Mouse (Mus musculus) heart, embryonic 12.5 days (tissue): ENCODE measurements around the gene Nle1. TPM values are rescaled to one million over a fixed set of nuclear protein-coding genes. Genes with fewer than 3 reads are reported as not detected.

Experiments used
- ATAC-seq: fragments of 200-750 bp; cut with Nextera tagmentation; 2 replicates; pipeline ENCODE4 v1.8.0; 2017; ENCODE audit warnings: moderate TSS enrichment, moderate library complexity; ENCODE audit not compliant: insufficient number of reproducible peaks, low FRiP score
- H3K27ac ChIP-seq: fragments of 300-500 bp; sonication (generic); 2 replicates; pipeline ENCODE4 v1.5.1; 2016; ENCODE audit warnings: mild to moderate bottlenecking, moderate library complexity; ENCODE audit not compliant: poor library complexity, severe bottlenecking
- H3K27me3 ChIP-seq: fragments of 300-500 bp; sonication (generic); replicated peaks from 2 replicates; pipeline ENCODE4 v1.6.1; 2016; ENCODE audit warnings: mild to moderate bottlenecking, moderate library complexity
- H3K36me3 ChIP-seq: fragments of 300-500 bp; sonication (generic); 2 replicates; pipeline ENCODE4 v1.6.1; 2016; ENCODE audit warnings: mild to moderate bottlenecking, moderate library complexity
- H3K4me1 ChIP-seq: fragments of 300-500 bp; sonication (generic); replicated peaks from 2 replicates; pipeline ENCODE4 v1.6.1; 2016; ENCODE audit warnings: mild to moderate bottlenecking
- H3K4me2 ChIP-seq: fragments of 300-500 bp; sonication (generic); 2 replicates; pipeline ENCODE4 v1.6.1; 2016; ENCODE audit warnings: mild to moderate bottlenecking, moderate library complexity
- H3K4me3 ChIP-seq: fragments of 300-500 bp; sonication (generic); 2 replicates; pipeline ENCODE4 v1.5.1; 2016; ENCODE audit warnings: mild to moderate bottlenecking
- H3K9ac ChIP-seq: fragments of 300-500 bp; sonication (generic); 2 replicates; pipeline ENCODE4 v1.6.1; 2016; ENCODE audit warnings: mild to moderate bottlenecking, moderate library complexity
- H3K9me3 ChIP-seq: fragments of 300-500 bp; sonication (generic); replicated peaks from 2 replicates; pipeline ENCODE4 v1.6.1; 2016; ENCODE audit warnings: mild to moderate bottlenecking, moderate library complexity
- WGBS: fragments of 180-500 bp; shearing (Covaris S2); methylation state at CpG from one replicate; pipeline ENCODE4 v1.1.7; 2016; 5-methylcytosine and 5-hydroxymethylcytosine counted together
- polyA plus RNA-seq: library from polyadenylated mRNA; unstranded; fragments of >200 nt; fragmentation: Nextera tagmentation; extraction: Ambion mirVana; gene quantifications from 2 replicates; pipeline ENCODE4 v1.2.1, GENCODE M21; 2016

Gene Nle1
- polyA plus RNA-seq, 1 experiment from 2014 or later = 20.0 TPM

GRCm38 (mm10) chr11:82889524-82890341 is 18.5 kb downstream of the Nle1 start:
- peak overlapping the region; percentile 80 for H3K9ac ChIP-seq
- peak overlapping the region; percentile 62 for H3K27ac ChIP-seq
- H3K27me3 ChIP-seq = no peaks in the 10 kb centered on the region; the same call in 1 of the 2 replicates
- no peaks in the 10 kb centered on the region for H3K9me3 ChIP-seq
- peak overlapping the region; percentile 92 for H3K4me2 ChIP-seq
- peak overlapping the region; percentile 74 for H3K4me3 ChIP-seq
- H3K4me1 ChIP-seq = peaks cover 17% of the 10 kb centered on the region
- WGBS = 7% methylated on average over 31 of the region's 31 CpGs
- peak; percentile 16 for ATAC-seq
- H3K36me3 ChIP-seq = no peaks in the 10 kb centered on the region

GRCm38 (mm10) chr11:82888491-82888946 is 19.7 kb downstream of the Nle1 start:
- Histone ChIP-seq H3K27ac (no peak overlapping the region), H3K9me3 (no peaks in the 10 kb centered on the region), H3K4me1 (peaks cover 17% of the 10 kb centered on the region), H3K9ac (no peak overlapping the region; the same call in 1 of the 2 replicates), H3K27me3 (no peaks in the 10 kb centered on the region; the same call in 1 of the 2 replicates), H3K36me3 (no peaks in the 10 kb centered on the region), H3K4me2 (0 out of 2 replicates have a peak overlapping the region, but pooled peaks have one; percentile 6), H3K4me3 (no peak overlapping the region)
- WGBS = 69% methylated on average over 10 of the region's 10 CpGs
- no peak for ATAC-seq

- ATAC-seq = no peak
- Histone ChIP-seq H3K4me2 (no peak overlapping the region), H3K27me3 (no peaks in the 10 kb centered on the region; the same call in 1 of the 2 replicates), H3K27ac (no peak overlapping the region), H3K9ac (no peak overlapping the region), H3K4me1 (peaks cover 17% of the 10 kb centered on the region), H3K9me3 (no peaks in the 10 kb centered on the region), H3K36me3 (peaks cover 13% of the 10 kb centered on the region), H3K4me3 (no peak overlapping the region)
- 82% methylated on average over 3 of the region's 3 CpGs for whole genome bisulfite sequencing
These were observed 21.7 kb downstream of the Nle1 start for GRCm38 (mm10) chr11:82886559-82886958.

GRCm38 (mm10) chr11:82883180-82883579 is 25.0 kb downstream of the Nle1 start:
- Histone ChIP-seq H3K36me3 (peaks cover 30% of the 10 kb centered on the region), H3K9ac (no peak overlapping the region), H3K27me3 (no peaks in the 10 kb centered on the region), H3K4me2 (no peak overlapping the region), H3K27ac (no peak overlapping the region), H3K4me1 (peaks cover 1% of the 10 kb centered on the region), H3K4me3 (no peak overlapping the region), H3K9me3 (no peaks in the 10 kb centered on the region)
- 71% methylated on average over 8 of the region's 8 CpGs for WGBS
- ATAC-seq = no peak

DNA sequence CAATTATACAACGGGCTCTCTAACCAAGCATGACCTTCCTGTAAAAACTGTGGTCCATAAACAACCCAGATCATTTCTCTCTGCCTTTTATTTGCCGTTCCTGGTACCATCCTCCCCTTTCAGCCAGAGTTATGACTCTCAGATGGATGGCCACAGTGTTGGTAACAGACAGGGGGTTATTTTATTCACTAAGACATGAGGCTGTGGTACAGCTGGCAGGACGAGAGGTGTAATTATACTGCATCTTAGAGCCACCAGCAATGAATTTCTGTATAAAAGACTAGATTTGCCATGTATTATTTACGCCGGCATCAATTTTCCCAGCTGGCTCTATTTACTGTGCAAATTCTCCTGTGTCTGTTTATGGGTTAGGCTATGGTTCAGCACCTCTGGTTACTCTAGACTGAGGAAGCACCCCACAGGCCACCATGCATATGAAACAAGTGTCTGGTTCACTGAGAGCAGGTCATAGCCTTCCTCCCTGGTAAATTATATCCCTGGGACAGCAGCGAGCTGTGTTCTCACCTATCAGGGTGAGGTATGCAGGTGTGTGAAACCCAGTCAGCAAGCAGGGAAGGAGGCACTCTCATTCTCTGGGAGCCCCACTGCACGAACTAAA is 30.4 kb downstream of the Nle1 start:
- WGBS = 80% methylated on average over 7 of the region's 7 CpGs

GRCm38 (mm10) chr11:82875631-82876030 is 32.6 kb downstream of the Nle1 start:
- no peak overlapping the region for H3K4me2 ChIP-seq
- H3K9ac ChIP-seq = no peak overlapping the region
- peaks cover 15% of the 10 kb centered on the region for H3K36me3 ChIP-seq
- peaks cover 7% of the 10 kb centered on the region for H3K4me1 ChIP-seq
- 84% methylated on average over 5 of the region's 5 CpGs for WGBS
- no peak overlapping the region for H3K27ac ChIP-seq
- no peaks in the 10 kb centered on the region for H3K27me3 ChIP-seq
- no peak for ATAC-seq
- H3K4me3 ChIP-seq = no peak overlapping the region
- H3K9me3 ChIP-seq = no peaks in the 10 kb centered on the region

More for the DNA sequence above, 30.4 kb downstream of the Nle1 start:
- H3K4me1 ChIP-seq = peaks cover 7% of the 10 kb centered on the region
- no peak overlapping the region for H3K27ac ChIP-seq
- H3K27me3 ChIP-seq = no peaks in the 10 kb centered on the region
- no peaks in the 10 kb centered on the region for H3K9me3 ChIP-seq
- H3K9ac ChIP-seq = no peak overlapping the region
- H3K4me2 ChIP-seq = no peak overlapping the region
- no peak overlapping the region for H3K4me3 ChIP-seq
- H3K36me3 ChIP-seq = peaks cover 29% of the 10 kb centered on the region
- no peak for ATAC-seq

GRCm38 (mm10) chr11:82874924-82875323 is 33.3 kb downstream of the Nle1 start:
- Histone ChIP-seq H3K9ac (no peak overlapping the region), H3K4me1 (peaks cover 9% of the 10 kb centered on the region), H3K4me3 (no peak overlapping the region), H3K4me2 (peak overlapping the region; percentile 43), H3K36me3 (peaks cover 12% of the 10 kb centered on the region), H3K9me3 (no peaks in the 10 kb centered on the region), H3K27me3 (no peaks in the 10 kb centered on the region), H3K27ac (0 out of 2 replicates have a peak overlapping the region, but pooled peaks have one; percentile 10)
- WGBS = 12% methylated on average over 5 of the region's 5 CpGs
- ATAC-seq = 0 out of 2 replicates have a peak, but pooled peaks have one; percentile 27

- Histone ChIP-seq H3K27ac (peak within 1 kb of the TSS; percentile 66), H3K9ac (peak within 1 kb of the TSS; percentile 90), H3K4me1 (peaks cover 11% of the 10 kb centered on the region), H3K27me3 (no peaks in the 10 kb centered on the region), H3K4me2 (peak within 1 kb of the TSS; percentile 81), H3K4me3 (peak within 1 kb of the TSS; percentile 98), H3K9me3 (no peaks in the 10 kb centered on the region), H3K36me3 (no peaks in the 10 kb centered on the region)
- peak; percentile 89 for ATAC-seq
- under 1% methylated on average over 43 of the region's 43 CpGs for WGBS
These were observed 37.2 kb downstream of the Nle1 start, which contains the start of gene Rffl for GRCm38 (mm10) chr11:82871031-82871446. Gene Rffl, minus strand, starts transcription at chr11:82871210.

DNA sequence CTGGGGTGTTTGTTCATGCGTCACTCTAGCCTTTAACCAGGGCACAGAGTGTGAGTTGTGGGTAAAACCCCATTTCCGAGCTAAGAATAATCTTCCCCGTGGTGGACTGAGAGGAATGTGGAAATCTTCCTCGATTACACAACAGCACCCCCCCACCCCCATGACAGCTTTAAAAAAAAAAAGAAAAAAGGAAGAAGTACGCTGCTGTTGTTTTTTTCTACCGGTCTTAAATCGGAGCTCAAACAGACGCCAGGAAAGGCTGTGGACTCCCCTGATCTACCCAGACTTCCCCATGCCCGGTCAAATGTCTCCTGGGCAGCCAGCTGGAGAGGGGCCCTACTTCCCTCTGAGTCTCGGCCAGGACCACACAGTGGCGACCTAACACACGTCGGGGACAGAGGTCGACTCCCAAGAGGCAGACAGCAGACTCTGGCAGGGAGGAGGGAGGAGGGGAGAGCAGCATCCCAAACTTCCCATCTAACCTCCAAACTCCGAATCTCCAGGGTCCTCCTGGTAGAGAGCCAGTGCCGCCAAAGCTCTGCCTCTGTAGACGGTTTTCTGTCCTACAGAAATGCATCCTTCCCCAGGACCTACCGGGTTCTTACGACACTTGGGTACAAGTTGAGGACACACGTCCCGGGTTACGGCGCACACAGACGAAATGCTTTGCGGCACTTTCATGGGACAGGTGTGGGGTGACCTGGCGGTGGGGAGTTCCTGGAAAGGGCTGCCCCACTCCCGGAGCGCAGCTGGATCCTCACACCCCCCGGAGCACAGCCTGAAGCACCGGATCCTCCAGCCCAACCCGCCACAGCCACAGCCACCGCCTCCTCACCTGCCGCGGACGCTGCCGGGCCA is 37.8 kb downstream of the Nle1 start:
- H3K9me3 ChIP-seq = no peaks in the 10 kb centered on the region
- H3K27me3 ChIP-seq = no peaks in the 10 kb centered on the region
- H3K27ac ChIP-seq = peak overlapping the region; percentile 66
- peak overlapping the region; percentile 98 for H3K4me3 ChIP-seq
- H3K9ac ChIP-seq = peak overlapping the region; percentile 90
- ATAC-seq = peak; percentile 68
- WGBS = 3% methylated on average over 36 of the region's 36 CpGs
- H3K4me1 ChIP-seq = peaks cover 11% of the 10 kb centered on the region
- peak overlapping the region; percentile 81 for H3K4me2 ChIP-seq
- H3K36me3 ChIP-seq = no peaks in the 10 kb centered on the region

DNA sequence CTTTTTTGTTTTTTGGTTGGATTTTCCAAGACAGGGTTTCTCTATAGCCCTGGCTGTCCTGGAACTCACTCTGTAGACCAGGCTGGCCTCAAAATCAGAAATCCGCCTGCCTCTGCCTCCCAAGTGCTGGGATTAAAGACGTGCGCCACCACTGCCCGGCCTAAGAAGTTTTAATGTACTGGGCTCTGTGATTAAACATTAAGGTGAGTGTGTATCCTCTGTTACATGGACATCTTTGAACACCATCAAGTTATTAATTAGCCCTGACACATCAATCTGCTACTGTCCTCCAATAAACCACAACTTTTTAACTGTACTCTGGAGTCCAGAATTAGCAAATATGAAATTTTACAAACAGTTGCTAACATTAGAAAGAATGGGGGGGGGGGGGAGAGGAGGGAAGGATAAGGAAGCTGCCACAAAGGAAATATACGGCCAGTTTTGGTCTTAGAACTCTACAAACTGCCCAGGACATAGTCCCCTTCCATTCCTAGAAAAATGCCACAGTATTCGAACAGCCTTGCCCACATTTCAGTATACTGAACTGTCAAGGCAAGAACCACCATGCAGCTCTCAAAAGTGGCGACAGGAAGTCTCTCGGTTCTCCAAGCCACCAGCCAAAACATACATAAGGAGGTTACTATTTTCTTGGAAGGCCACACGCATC is 38.6 kb downstream of the Nle1 start:
- ATAC-seq = no peak
- WGBS = 65% methylated on average over 9 of the region's 9 CpGs
- H3K4me3 ChIP-seq = peak overlapping the region; percentile 98
- H3K4me1 ChIP-seq = peaks cover 4% of the 10 kb centered on the region
- no peak overlapping the region; the same call in 1 of the 2 replicates for H3K27ac ChIP-seq
- H3K4me2 ChIP-seq = peak overlapping the region; percentile 81
- H3K9me3 ChIP-seq = no peaks in the 10 kb centered on the region
- H3K36me3 ChIP-seq = no peaks in the 10 kb centered on the region
- no peaks in the 10 kb centered on the region for H3K27me3 ChIP-seq
- H3K9ac ChIP-seq = peak overlapping the region; percentile 90; the same call in 1 of the 2 replicates
